Comparison of ENCODE assay signal across 30 mouse cellular contexts in genomic region chr19:13820847-13821246, GRCm38 (mm10). TPM values are rescaled to one million over a fixed set of nuclear protein-coding genes. Genes with fewer than 3 reads are reported as not detected.
DNase-seq lines count a peak whose midpoint lies in the region; ATAC-seq and TF ChIP-seq lines count a peak whose summit lies in the region.
"Had no signal": no experiment of that assay in that cellular context is flagged by ENCODE, and none has a peak within 500 bp of the region (broad histone marks: within the 10 kb centered on the region; RNA-seq: fewer than 3 reads in every experiment).

No protein-coding gene starts in this region.

- no peaks in the 10 kb centered on the region for H3K79me2 ChIP-seq in CH12.LX (replicated peaks; ENCODE audit: control insufficient read depth, extremely low read depth, insufficient read depth, poor library complexity, severe bottlenecking)

- intact Hi-C loops in heart, postnatal 36 days (cut with DNase I): no loop called here

- in situ Hi-C loops in CH12.LX (cut with MboI; ENCODE audit: low pct_ligation_motif_present, low pct_unique_long_range_greater_than_20kb, low sequenced_read_pairs): no loop called here

- 65% methylated on average over 5 of the region's 5 CpGs for WGBS in forebrain, embryonic 14.5 days

- no peak for TF ChIP-seq EP300 in CH12.LX (IDR thresholded peaks at IDR 0.05; ENCODE audit: low read length)

- no peak overlapping the region for H3K4me2 ChIP-seq in CH12.LX (ENCODE audit: insufficient read depth, low read depth, poor library complexity, severe bottlenecking)
- H3K4me2 ChIP-seq in forebrain, embryonic 14.5 days (ENCODE audit: low read length): no peak overlapping the region
- H3K4me2 ChIP-seq: embryonic facial prominence, embryonic 12.5 days; forebrain, embryonic 13.5 days had no signal

- peak; percentile 81 for DNase-seq in heart, adult 11 months
- DNase-seq in heart, postnatal 36 days: no peak
- DNase-seq in CH12.LX (ENCODE audit: extremely low read depth): peak; percentile 31
- DNase-seq in MEL-GATA-1-ER (ENCODE audit: extremely low read depth, low read depth): peak; percentile 62
- DNase-seq in adrenal gland, postnatal 36 days: no peak
- no peak for DNase-seq in forebrain, embryonic 14.5 days (ENCODE audit: low spot score)
- DNase-seq in B cell, adult 2 months: no peak
- DNase-seq: adrenal gland, adult 8-10 months; adrenal gland, postnatal 14 days; cerebellum, adult 11 months; cerebellum, adult 18-20 months; cerebellum, adult 9-10 months; cerebellum, postnatal 10 days; cerebellum, postnatal 25 days had no signal

- no peak for TF ChIP-seq CTCF in CH12.LX (conservative IDR thresholded peaks at IDR 0.05 in 1 of 2, IDR thresholded peaks at IDR 0.05 in 1 of 2; ENCODE audit: low read depth in 2 of 2, low read length in 2 of 2)

- H3K9me3 ChIP-seq in CH12.LX (replicated peaks; ENCODE audit: low read length): no peaks in the 10 kb centered on the region
- no peaks in the 10 kb centered on the region for H3K9me3 ChIP-seq in forebrain, embryonic 14.5 days (replicated peaks; ENCODE audit: control insufficient read depth, low read length)
- H3K9me3 ChIP-seq: embryonic facial prominence, embryonic 10.5 days; embryonic facial prominence, embryonic 12.5 days; forebrain, embryonic 13.5 days; G1E had no signal

- H3K36me3 ChIP-seq in CH12.LX (replicated peaks in 1 of 2; ENCODE audit: control insufficient read depth in 1 of 2, insufficient read depth in 1 of 2, low read length in 1 of 2): no peaks in the 10 kb centered on the region
- H3K36me3 ChIP-seq in forebrain, embryonic 14.5 days (ENCODE audit: control insufficient read depth, insufficient read depth, low read length): no peaks in the 10 kb centered on the region
- H3K36me3 ChIP-seq: embryonic facial prominence, embryonic 10.5 days; embryonic facial prominence, embryonic 12.5 days; G1E had no signal

- H3K27me3 ChIP-seq in CH12.LX (replicated peaks): no peaks in the 10 kb centered on the region
- no peaks in the 10 kb centered on the region for H3K27me3 ChIP-seq in forebrain, embryonic 14.5 days (replicated peaks; ENCODE audit: control insufficient read depth, insufficient read depth, low read length)
- H3K27me3 ChIP-seq: embryonic facial prominence, embryonic 12.5 days; forebrain, embryonic 13.5 days had no signal

- H3K27ac ChIP-seq in CH12.LX (ENCODE audit: insufficient read depth, low read depth): no peak overlapping the region
- H3K27ac ChIP-seq in forebrain, embryonic 14.5 days (ENCODE audit: low read depth, low read length): no peak overlapping the region
- H3K27ac ChIP-seq: embryonic facial prominence, embryonic 10.5 days; embryonic facial prominence, embryonic 12.5 days; forebrain, embryonic 13.5 days had no signal

- ATAC-seq in megakaryocyte progenitor cell, adult 5-6 weeks (replicated peaks; ENCODE audit: poor library complexity): 0 out of 2 replicates have a peak, but pooled peaks have one; percentile 29
- no peak for ATAC-seq in forebrain, embryonic 14.5 days
- ATAC-seq: activated CD4-positive, CD25-positive, alpha-beta regulatory T cell, adult 4 months; forebrain, embryonic 13.5 days; forebrain, embryonic 16.5 days; Patski had no signal

- H3K4me1 ChIP-seq in CH12.LX (ENCODE audit: control insufficient read depth in 1 of 2, insufficient read depth in 2 of 2): peaks cover 0 to 5% of the 10 kb centered on the region in 2 experiments; a peak in 1 of 4 replicates
- no peaks in the 10 kb centered on the region for H3K4me1 ChIP-seq in forebrain, embryonic 14.5 days (ENCODE audit: control insufficient read depth, insufficient read depth, low read length)
- H3K4me1 ChIP-seq: embryonic facial prominence, embryonic 10.5 days; embryonic facial prominence, embryonic 12.5 days; forebrain, embryonic 13.5 days had no signal

- TF ChIP-seq RAD21 in CH12.LX (IDR thresholded peaks at IDR 0.05; ENCODE audit: low read depth, low read length): no peak

- H3K4me3 ChIP-seq in CH12.LX (replicated peaks in 1 of 3; ENCODE audit: low read depth in 2 of 3, low read length in 2 of 3, poor library complexity in 1 of 3): no peak overlapping the region
- no peak overlapping the region for H3K4me3 ChIP-seq in forebrain, embryonic 14.5 days (ENCODE audit: low read depth, low read length)
- H3K4me3 ChIP-seq: embryonic facial prominence, embryonic 10.5 days; embryonic facial prominence, embryonic 12.5 days; forebrain, embryonic 13.5 days had no signal

- TF ChIP-seq POLR2A in CH12.LX (IDR thresholded peaks at IDR 0.05; ENCODE audit: low read depth, low read length): no peak

- dilution Hi-C loops in CH12.LX (cut with MboI; ENCODE audit: extremely low pct_ligation_motif_present, extremely low pct_unique_long_range_greater_than_20kb, low sequenced_read_pairs): no loop called here

- H3K9ac ChIP-seq in CH12.LX (ENCODE audit: insufficient read depth, low read depth): no peak overlapping the region
- H3K9ac ChIP-seq in forebrain, embryonic 14.5 days (ENCODE audit: low read length): no peak overlapping the region
- H3K9ac ChIP-seq: embryonic facial prominence, embryonic 12.5 days; forebrain, embryonic 13.5 days had no signal

TF ChIP-seq in CH12.LX, 34 proteins besides CTCF, POLR2A, EP300 and RAD21:
- TF ChIP-seq IRF4 (IDR thresholded peaks at IDR 0.05; ENCODE audit: low read depth, low read length) (no peak), ELF1 (IDR thresholded peaks at IDR 0.05; ENCODE audit: low read depth, low read length) (no peak), MXI1 (IDR thresholded peaks at IDR 0.05; ENCODE audit: low read depth, low read length) (no peak), RCOR1 (conservative IDR thresholded peaks at IDR 0.05; ENCODE audit: low read depth, low read length) (no peak), TBP (conservative IDR thresholded peaks at IDR 0.05; ENCODE audit: low read depth, low read length) (no peak), MYC (IDR thresholded peaks at IDR 0.05; ENCODE audit: low read depth, low read length) (no peak), CHD1 (IDR thresholded peaks at IDR 0.05; ENCODE audit: low read depth, low read length) (no peak)

RNA-seq across cellular contexts. Expression of gene Olfr1499, which starts 1.6 kb away (rescaled TPM):
- total RNA-seq in heart, postnatal 36 days (2021): not detected
- total RNA-seq in CH12.LX (2012; rRNA removed) (not detected in 2 replicates), CH12.LX (2014; rRNA removed) (not detected in 2 replicates)
- not detected in 2 replicates for polyA plus RNA-seq in CH12.LX (2012; ENCODE audit: insufficient read length, low read depth)
- not detected in 2 replicates for total RNA-seq in megakaryocyte progenitor cell, adult 5-6 weeks (2015)
- not detected in 2 replicates for total RNA-seq in megakaryocyte progenitor cell, adult 5-6 weeks (2017)
- not detected for total RNA-seq in adrenal gland, postnatal 36 days (2021)
- polyA plus RNA-seq in forebrain, embryonic 14.5 days (2014; fragmentation: Nextera tagmentation; extraction: Ambion mirVana): not detected in 2 replicates
- total RNA-seq: adrenal gland, adult 18-20 months; adrenal gland, adult 8-10 months; adrenal gland, postnatal 14 days; adrenal gland, postnatal 4 days; G1E had no signal
- polyA plus RNA-seq: brain, embryonic 14.5 days; C2C12; cortical plate, adult 2 months; embryonic facial prominence, embryonic 10.5 days; embryonic facial prominence, embryonic 12.5 days; embryonic facial prominence, embryonic 14.5 days; forebrain, embryonic 11.5 days; forebrain, embryonic 13.5 days; forebrain, embryonic 16.5 days; frontal cortex, adult 2 months; G1E; Patski had no signal

RNA-seq across cellular contexts. Expression of gene Olfr1500, which starts 9.4 kb away (rescaled TPM):
- not detected for total RNA-seq in heart, postnatal 36 days (2021)
- total RNA-seq in CH12.LX (2012; rRNA removed) (not detected in 2 replicates), CH12.LX (2014; rRNA removed) (not detected in 2 replicates)
- polyA plus RNA-seq in CH12.LX (2012; ENCODE audit: insufficient read length, low read depth): not detected in 2 replicates
- not detected in 2 replicates for total RNA-seq in megakaryocyte progenitor cell, adult 5-6 weeks (2015)
- total RNA-seq in megakaryocyte progenitor cell, adult 5-6 weeks (2017): not detected in 2 replicates
- not detected for total RNA-seq in adrenal gland, postnatal 36 days (2021)
- not detected in 2 replicates for polyA plus RNA-seq in forebrain, embryonic 14.5 days (2014; fragmentation: Nextera tagmentation; extraction: Ambion mirVana)
- total RNA-seq: adrenal gland, adult 18-20 months; adrenal gland, adult 8-10 months; adrenal gland, postnatal 14 days; adrenal gland, postnatal 4 days; G1E had no signal
- polyA plus RNA-seq: activated CD4-positive, CD25-positive, alpha-beta regulatory T cell, adult 4 months; brain, embryonic 14.5 days; C2C12; cortical plate, adult 2 months; embryonic facial prominence, embryonic 10.5 days; embryonic facial prominence, embryonic 12.5 days; embryonic facial prominence, embryonic 14.5 days; forebrain, embryonic 11.5 days; forebrain, embryonic 13.5 days; forebrain, embryonic 16.5 days; frontal cortex, adult 2 months; G1E; Patski had no signal

RNA-seq across cellular contexts. Expression of gene Olfr1497, which starts 22.8 kb away (rescaled TPM):
- not detected for total RNA-seq in heart, postnatal 36 days (2021)
- total RNA-seq in CH12.LX (2012; rRNA removed): not detected in 2 replicates
- total RNA-seq in CH12.LX (2014; rRNA removed): not detected in 2 replicates
- not detected in 2 replicates for polyA plus RNA-seq in CH12.LX (2012; ENCODE audit: insufficient read length, low read depth)
- total RNA-seq in megakaryocyte progenitor cell, adult 5-6 weeks (2015): not detected in 2 replicates
- total RNA-seq in megakaryocyte progenitor cell, adult 5-6 weeks (2017): not detected in 2 replicates
- total RNA-seq in adrenal gland, postnatal 36 days (2021): not detected
- not detected in 2 replicates for polyA plus RNA-seq in forebrain, embryonic 14.5 days (2014; fragmentation: Nextera tagmentation; extraction: Ambion mirVana)
- total RNA-seq: adrenal gland, adult 18-20 months; adrenal gland, adult 8-10 months; adrenal gland, postnatal 14 days; adrenal gland, postnatal 4 days; G1E had no signal
- polyA plus RNA-seq: activated CD4-positive, CD25-positive, alpha-beta regulatory T cell, adult 4 months; brain, embryonic 14.5 days; C2C12; cortical plate, adult 2 months; embryonic facial prominence, embryonic 10.5 days; embryonic facial prominence, embryonic 12.5 days; forebrain, embryonic 11.5 days; forebrain, embryonic 13.5 days; forebrain, embryonic 16.5 days; frontal cortex, adult 2 months; G1E; Patski had no signal

RNA-seq across cellular contexts. Expression of gene Olfr1501, which starts 29.6 kb away (rescaled TPM):
- not detected for total RNA-seq in heart, postnatal 36 days (2021)
- not detected in 2 replicates for total RNA-seq in CH12.LX (2012; rRNA removed)
- total RNA-seq in CH12.LX (2014; rRNA removed): not detected in 2 replicates
- polyA plus RNA-seq in CH12.LX (2012; ENCODE audit: insufficient read length, low read depth): not detected in 2 replicates
- total RNA-seq in megakaryocyte progenitor cell, adult 5-6 weeks (2015): not detected in 2 replicates
- total RNA-seq in megakaryocyte progenitor cell, adult 5-6 weeks (2017): not detected in 2 replicates
- not detected for total RNA-seq in adrenal gland, postnatal 36 days (2021)
- polyA plus RNA-seq in forebrain, embryonic 14.5 days (2014; fragmentation: Nextera tagmentation; extraction: Ambion mirVana): not detected in 2 replicates
- total RNA-seq: adrenal gland, adult 18-20 months; adrenal gland, adult 8-10 months; adrenal gland, postnatal 14 days; adrenal gland, postnatal 4 days had no signal
- polyA plus RNA-seq: brain, embryonic 14.5 days; C2C12; cortical plate, adult 2 months; embryonic facial prominence, embryonic 10.5 days; embryonic facial prominence, embryonic 12.5 days; embryonic facial prominence, embryonic 14.5 days; forebrain, embryonic 11.5 days; forebrain, embryonic 13.5 days; forebrain, embryonic 16.5 days; frontal cortex, adult 2 months; G1E; Patski had no signal

RNA-seq across cellular contexts. Expression of gene Olfr1502, which starts 40.7 kb away (rescaled TPM):
- not detected for total RNA-seq in heart, postnatal 36 days (2021)
- total RNA-seq in CH12.LX (2012; rRNA removed) (not detected in 2 replicates), CH12.LX (2014; rRNA removed) (not detected in 2 replicates)
- not detected in 2 replicates for polyA plus RNA-seq in CH12.LX (2012; ENCODE audit: insufficient read length, low read depth)
- total RNA-seq in megakaryocyte progenitor cell, adult 5-6 weeks (2015): not detected in 2 replicates
- not detected in 2 replicates for total RNA-seq in megakaryocyte progenitor cell, adult 5-6 weeks (2017)
- not detected for total RNA-seq in adrenal gland, postnatal 36 days (2021)
- not detected in 2 replicates for polyA plus RNA-seq in forebrain, embryonic 14.5 days (2014; fragmentation: Nextera tagmentation; extraction: Ambion mirVana)
- total RNA-seq: adrenal gland, adult 18-20 months; adrenal gland, adult 8-10 months; adrenal gland, postnatal 14 days; adrenal gland, postnatal 4 days had no signal
- polyA plus RNA-seq: activated CD4-positive, CD25-positive, alpha-beta regulatory T cell, adult 4 months; brain, embryonic 14.5 days; C2C12; cortical plate, adult 2 months; embryonic facial prominence, embryonic 10.5 days; embryonic facial prominence, embryonic 12.5 days; embryonic facial prominence, embryonic 14.5 days; forebrain, embryonic 11.5 days; forebrain, embryonic 13.5 days; forebrain, embryonic 16.5 days; frontal cortex, adult 2 months; G1E; Patski had no signal

Comparison
In these comparisons a context has a peak if more than half of its experiments do, and no peak if none do; other contexts are left out.
1. DNase-seq: peak in heart, adult 11 months (single experiment), CH12.LX (single experiment) and MEL-GATA-1-ER (single experiment); none in heart, postnatal 36 days (0 of 2), adrenal gland, postnatal 36 days (0 of 2), forebrain, embryonic 14.5 days (single experiment) and B cell, adult 2 months (0 of 2).